Mouse (Mus musculus) mesoderm, embryonic 11.5 days (tissue): ENCODE data around the gene Urad.

Source experiments
- DNase-seq: peaks from one replicate; pipeline ENCODE4 v3.0.0-alpha.2; 2012; ENCODE audit warnings: low read depth, low spot score

Urad gene

GRCm38 (mm10) chr5:147325931-147326330 is 3.7 kb upstream of the Urad start:
- DNase-seq = no peak

- peak; percentile 71 for DNase-seq
These were observed 1.1 kb upstream of the Urad start for GRCm38 (mm10) chr5:147323237-147323917.

- peak; percentile 81 for DNase-seq
These were observed 2.6 kb downstream of the Urad start for GRCm38 (mm10) chr5:147319653-147320052.

DNA sequence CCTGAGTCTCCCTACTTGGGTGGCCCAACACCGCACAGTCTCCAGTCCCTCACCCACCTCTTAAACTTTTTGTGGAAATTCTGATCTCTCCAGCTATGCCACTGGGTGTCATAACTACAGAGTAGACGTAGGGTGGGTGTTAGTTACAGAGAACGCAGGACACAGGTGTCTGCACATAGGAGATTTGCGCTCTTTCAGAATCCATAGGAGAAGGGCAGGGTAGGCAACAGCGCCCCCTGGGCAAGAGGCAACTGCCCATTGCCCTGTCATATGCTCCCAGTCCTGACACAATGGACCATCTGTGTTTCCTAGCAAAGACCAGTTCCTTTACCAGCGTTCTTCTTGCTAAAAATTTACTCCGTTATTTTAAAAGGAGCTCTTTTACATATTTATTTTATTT is 4.2 kb downstream of the Urad start:
- no peak for DNase-seq

GRCm38 (mm10) chr5:147317321-147317720 is 4.9 kb downstream of the Urad start:
- no peak for DNase-seq

DNA sequence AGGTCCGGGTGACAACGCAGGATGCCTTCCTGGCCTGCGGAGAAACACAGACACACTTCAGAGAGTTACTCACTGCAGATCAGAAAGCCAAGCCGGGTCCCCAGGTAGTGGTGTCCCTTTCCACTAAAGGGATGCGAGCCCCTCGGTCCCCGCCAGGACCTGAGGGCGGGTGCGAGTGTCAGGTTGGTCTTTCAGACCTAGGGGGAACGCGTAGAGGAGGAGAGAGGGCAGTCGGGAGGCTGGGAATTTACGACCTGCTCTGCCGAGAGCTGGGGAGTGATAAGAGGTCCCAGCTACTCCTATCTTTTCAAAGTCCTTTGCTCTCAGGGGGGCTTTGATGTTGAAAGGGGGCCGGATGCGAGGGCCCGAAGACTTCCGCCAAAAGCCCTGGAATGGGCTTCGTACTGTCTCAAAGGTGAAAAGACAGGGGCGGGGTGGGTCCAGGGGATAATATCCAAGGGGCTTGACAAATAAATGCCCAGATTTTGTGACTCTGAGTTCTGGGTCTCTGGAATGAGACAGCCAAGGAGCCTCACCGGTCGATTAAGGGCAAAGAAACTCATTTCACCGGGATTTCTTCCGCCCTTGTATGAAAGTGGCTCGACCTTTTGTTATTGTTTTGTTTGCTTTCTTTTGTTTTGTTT is 6.7 kb downstream of the Urad start:
- no peak for DNase-seq

DNA sequence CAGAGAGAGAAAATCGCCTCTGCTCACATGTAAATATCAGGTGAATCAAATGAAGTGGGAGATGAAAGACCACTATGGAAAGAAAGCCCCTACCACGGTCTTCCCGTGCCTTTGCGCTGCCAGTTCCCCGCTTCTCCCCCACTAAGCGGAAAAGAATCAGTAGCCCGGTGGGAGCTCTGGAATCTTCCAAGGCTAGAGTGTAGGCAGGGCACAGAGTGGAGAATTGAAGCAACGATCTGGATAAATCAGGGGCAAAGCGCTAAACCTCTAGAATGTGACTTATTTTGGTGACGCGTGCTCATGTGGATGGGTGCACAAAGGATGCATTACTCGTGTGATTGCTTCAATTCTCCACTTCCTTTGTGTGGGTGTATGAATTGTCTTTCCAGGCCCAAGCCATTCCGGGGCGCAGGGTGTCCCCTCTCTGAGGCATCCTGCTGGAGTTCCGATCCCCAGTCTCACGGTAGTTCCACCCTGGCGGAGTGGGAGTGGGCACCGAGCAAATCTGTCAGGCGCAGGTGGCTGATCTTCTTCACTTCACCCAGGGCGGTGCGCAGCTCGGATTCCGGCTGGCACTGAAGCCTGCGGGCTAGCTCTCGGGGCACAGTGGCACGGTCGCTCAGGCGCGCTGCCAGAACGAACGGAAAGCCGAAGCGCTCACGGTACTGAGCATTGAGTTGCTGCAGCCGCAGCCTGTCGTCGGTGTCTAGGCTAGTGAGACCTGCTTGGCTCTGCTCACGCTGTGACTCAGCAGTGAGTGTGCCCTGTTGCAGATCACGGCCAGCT is 7.4 kb downstream of the Urad start:
- DNase-seq = no peak

- no peak for DNase-seq
These were observed 9.2 kb downstream of the Urad start for GRCm38 (mm10) chr5:147312830-147313685.

GRCm38 (mm10) chr5:147309786-147310185 is 12.5 kb downstream of the Urad start:
- no peak for DNase-seq

DNA sequence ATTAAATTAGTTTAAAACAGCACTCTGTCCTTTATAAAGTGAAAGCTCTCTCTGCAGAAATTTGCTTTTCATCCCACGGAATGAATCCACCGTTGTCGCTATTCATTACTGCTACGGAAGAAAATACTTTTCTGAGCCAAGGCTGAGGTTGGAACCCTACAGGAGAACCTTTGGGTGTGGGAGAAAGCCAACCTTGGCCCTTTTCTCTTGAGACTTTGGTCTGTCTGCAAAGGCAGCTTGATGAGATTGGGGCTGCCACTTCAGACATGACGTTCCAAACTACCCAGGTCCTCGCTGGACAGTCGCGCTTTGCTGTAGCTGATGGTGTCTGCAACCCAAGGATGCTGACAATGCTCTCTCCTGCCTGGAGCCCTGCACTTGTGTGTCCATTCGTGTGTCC is 13.8 kb downstream of the Urad start:
- no peak for DNase-seq

GRCm38 (mm10) chr5:147307398-147307785 is 14.8 kb downstream of the Urad start:
- no peak for DNase-seq

DNA sequence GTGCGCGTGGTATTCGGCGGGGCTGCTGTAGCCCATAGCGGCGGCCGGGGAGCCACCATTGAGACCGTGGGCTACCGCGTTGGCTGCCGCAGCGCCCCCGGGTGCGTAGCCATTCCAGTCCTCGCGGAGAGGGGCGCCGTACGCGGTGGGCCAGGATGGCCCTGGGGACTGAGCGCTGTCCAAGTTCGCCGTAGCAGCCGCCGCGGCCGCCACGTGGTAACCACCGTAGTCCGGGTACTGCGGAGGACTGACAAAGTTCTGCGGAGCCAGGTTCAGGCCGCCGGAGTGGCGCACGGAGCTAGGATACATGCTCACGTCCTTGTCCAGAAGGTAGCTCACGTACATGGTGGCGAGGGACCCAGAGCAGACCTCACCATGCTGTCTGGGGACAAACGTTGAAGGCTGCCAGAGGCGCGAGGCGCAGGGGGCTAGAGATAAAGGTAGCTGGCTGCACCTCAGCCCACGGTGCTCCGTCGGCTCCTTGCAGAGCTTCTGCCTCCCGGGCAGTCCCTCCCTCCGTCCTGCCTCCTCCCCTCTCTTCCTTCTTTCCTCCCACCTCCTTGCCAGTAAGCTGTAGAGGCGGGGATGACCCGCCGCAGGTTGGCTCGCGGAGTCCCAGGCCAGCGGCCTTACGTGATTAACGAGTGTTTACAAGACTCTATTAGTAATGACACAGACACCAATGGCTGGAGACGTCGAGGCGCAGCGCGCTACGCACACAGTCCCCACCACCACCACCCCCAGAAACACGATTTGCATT is 15.4 kb downstream of the Urad start, which contains the start of gene Cdx2:
Gene Cdx2 (minus strand): TSS at position 633 of the 760 bp plus-strand sequence.
- no peak for DNase-seq

- no peak for DNase-seq
These were observed 16.2 kb downstream of the Urad start for GRCm38 (mm10) chr5:147305856-147306637.

GRCm38 (mm10) chr5:147305166-147305565 is 17.1 kb downstream of the Urad start:
- no peak for DNase-seq

DNA sequence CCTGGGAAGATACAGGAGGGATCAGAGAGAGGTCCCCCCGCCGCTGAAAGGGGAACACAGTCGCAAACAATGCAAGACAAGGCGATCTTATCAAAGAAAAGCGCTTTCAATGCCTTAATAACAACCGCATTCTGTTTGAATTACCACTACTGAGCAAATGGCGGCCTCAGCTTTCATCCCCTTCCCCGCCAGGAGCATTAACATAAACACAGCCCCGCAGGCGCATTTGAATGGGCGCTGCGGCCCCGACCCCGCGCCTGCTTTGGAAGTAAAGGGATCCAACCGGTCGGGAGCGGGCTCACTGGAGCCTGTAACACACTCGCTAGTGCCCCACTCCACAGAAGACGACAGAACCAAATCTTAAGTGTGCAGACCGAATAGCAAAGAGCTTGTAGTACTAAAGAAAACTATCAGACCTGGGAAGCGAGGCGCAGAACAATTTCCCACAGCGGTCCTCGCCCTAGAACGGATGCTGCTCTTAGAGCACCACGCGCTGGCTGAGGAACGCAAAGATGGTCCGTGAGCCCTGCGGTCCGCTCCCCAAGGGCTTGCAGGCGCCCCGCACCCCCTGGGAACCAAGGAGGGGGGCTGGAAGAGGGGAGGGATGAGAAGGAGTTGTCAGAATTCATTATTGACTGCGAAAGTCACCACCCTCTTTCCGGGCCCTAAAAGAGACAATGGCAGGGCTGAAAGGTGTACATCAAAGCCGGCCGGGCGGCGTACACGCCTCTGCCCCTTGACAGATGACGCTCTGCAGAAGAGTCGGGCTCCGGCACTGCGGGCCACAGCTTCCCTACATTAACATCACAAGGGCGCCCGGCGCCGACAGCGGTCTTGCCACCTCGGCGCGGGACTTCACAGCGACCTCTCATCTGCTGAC is 17.7 kb downstream of the Urad start:
- DNase-seq = no peak

GRCm38 (mm10) chr5:147302746-147303400 is 19.4 kb downstream of the Urad start:
- no peak for DNase-seq

DNA sequence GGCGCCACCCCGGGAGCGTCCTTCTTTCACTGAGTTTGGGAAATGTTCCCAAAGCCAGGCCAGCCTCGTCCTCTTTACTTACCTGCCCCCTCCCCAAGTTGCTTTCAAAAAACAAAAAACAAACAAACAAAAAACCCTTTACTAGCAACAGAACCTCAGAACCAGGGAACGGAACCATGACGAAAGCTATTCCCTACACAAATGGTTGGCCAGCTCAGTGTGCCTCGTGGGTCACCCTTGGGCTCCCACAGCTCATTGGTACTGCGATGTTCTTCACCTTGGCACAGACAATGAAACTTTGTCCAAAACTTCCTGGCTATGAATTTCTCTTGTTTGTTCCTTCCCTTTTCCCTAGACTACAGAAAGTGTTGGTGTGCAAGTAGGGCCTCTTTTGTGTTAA is 20.1 kb downstream of the Urad start:
- no peak for DNase-seq

DNA sequence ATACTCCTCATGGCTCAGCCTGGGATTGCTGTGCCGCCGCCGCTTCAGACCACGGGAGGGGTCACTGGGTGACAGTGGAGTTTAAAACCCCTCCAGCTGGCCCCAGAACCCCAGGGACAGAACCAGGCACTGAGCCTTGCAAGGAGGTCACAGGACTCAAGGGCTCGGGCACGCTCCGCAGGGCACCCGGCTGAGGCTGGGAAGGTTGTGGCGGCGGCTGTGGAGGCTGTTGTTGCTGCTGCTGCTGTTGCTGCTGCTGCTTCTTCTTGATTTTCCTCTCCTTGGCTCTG is 20.5 kb downstream of the Urad start:
- DNase-seq = no peak
